Mouse (Mus musculus) cortical plate, adult 2 months (tissue): Measurements from ENCODE around the gene Zscan5b.

Experiments used
- CTCF ChIP-seq: fragments of 200-500 bp; IDR thresholded peaks from 2 replicates; pipeline ENCODE4 v1.5.1; 2011; ENCODE audit warnings: mild to moderate bottlenecking, control low read depth, low read length; ENCODE audit not compliant: insufficient read depth; ENCODE audit errors: extremely low read depth
- POLR2A ChIP-seq: fragments of 200-500 bp; IDR thresholded peaks from 2 replicates; pipeline ENCODE4 v1.6.1; 2011; ENCODE audit warnings: mild to moderate bottlenecking, low read length, control low read depth; ENCODE audit not compliant: insufficient read depth; ENCODE audit errors: extremely low read depth

DNA sequence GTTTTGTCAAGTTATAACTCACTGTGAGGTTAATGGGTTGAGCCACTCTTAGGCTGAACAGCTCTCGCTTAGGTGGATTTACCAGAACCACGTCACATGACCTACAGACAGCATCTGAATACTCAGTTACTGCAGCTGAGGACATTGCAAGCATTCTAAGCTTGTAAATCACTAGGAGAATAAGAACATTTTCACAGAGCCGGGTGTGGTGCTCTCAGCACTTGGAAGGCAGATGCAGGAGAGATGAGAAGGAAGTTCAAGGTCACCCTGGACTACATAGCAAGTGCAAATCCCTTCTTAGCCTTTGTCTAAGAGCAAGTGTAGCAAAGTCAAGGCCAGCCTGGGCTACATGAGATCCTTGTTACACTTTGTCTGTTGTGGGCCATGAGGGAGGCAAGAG, 17.9 kb upstream of the Zscan5b start:
- TF ChIP-seq POLR2A (no peak), CTCF (no peak)
